Mouse (Mus musculus) left cerebral cortex, adult 2 months (tissue): ENCODE data around the gene Slc52a3. TPM values are rescaled to one million over a fixed set of nuclear protein-coding genes. Genes with fewer than 3 reads are reported as not detected.

Experiments used
- DNase-seq, 2 experiments: peaks; one replicate each; pipeline ENCODE4 v3.0.0; 2021 to 2022; ENCODE audit warnings: low spot score in 2 of 2, mixed read lengths in 1 of 2; ENCODE audit errors: extremely low spot score in 1 of 2
- H3K27ac ChIP-seq: fragments of 200-600 bp; 2 replicates; pipeline ENCODE4 v1.8.1; 2022
- H3K4me3 ChIP-seq: fragments of 200-600 bp; 2 replicates; pipeline ENCODE4 v1.8.1; 2022
- CTCF ChIP-seq: fragments of 200-600 bp; IDR thresholded peaks from 2 replicates; pipeline ENCODE4 v1.8.1; 2022; ENCODE audit warnings: antibody characterized with exemption, mild to moderate bottlenecking, moderate library complexity
- intact Hi-C: fragments of 180-260 bp; cut with DNase I; formaldehyde crosslinking; loops from one replicate; pipeline ENCODE4 v1.15.1; 2025
- long read RNA-seq, 2 experiments: library from polyadenylated mRNA; stranded (forward); transcript quantifications; one replicate each; pipeline ENCODE4 v2.0.0; 2021; ENCODE audit warnings: borderline mapping rate in 2 of 2
- total RNA-seq, 2 experiments: library from RNA; stranded (reverse); gene quantifications; 2 replicates each; pipeline ENCODE4 v1.2.3; 2021

Gene Slc52a3
- total RNA-seq = 1 to 10 TPM; 2.6 to 2.9 TPM
- long read RNA-seq, experiment 1, partial matches to known transcripts = 4 of 7 reads
- long read RNA-seq, experiment 1, other reads (novel, unspliced or antisense) = 0 of 7 reads
- long read RNA-seq, experiment 2, transcript Slc52a3-201 (5 exons, 2,669 nt) = major isoform, 11 of 11 reads
- long read RNA-seq, experiment 2, partial matches to known transcripts = 0 of 11 reads
- long read RNA-seq, experiment 2, other reads (novel, unspliced or antisense) = 0 of 11 reads

- DNase-seq = peak; percentile 80 to 89
- Histone ChIP-seq H3K4me3 (peak within 1 kb of the TSS; percentile 21), H3K27ac (peak within 1 kb of the TSS; percentile 18; the same call in 1 of the 2 replicates)
- intact Hi-C loops = loop anchor here (2.0 kb wide), 1 partner anchor 66 kb away; no protein-coding TSS in a partner anchor
- peak; percentile 98 for TF ChIP-seq CTCF
Observed at GRCm38 (mm10) chr2:151996229-151997189, at the start of gene Slc52a3. Gene Slc52a3, plus strand, starts transcription at chr2:151996511.

- no peak overlapping the region for H3K27ac ChIP-seq
- no peak for TF ChIP-seq CTCF
- H3K4me3 ChIP-seq = no peak overlapping the region
- intact Hi-C loops = no loop called here
- no peak for DNase-seq
Observed at GRCm38 (mm10) chr2:151947617-151948016, 48.7 kb upstream of the Slc52a3 start.

- intact Hi-C loops = no loop called here
- no peak overlapping the region for H3K4me3 ChIP-seq
- no peak for DNase-seq
- H3K27ac ChIP-seq = no peak overlapping the region
- TF ChIP-seq CTCF = no peak
Observed at GRCm38 (mm10) chr2:151948311-151948710, 48.0 kb upstream of the Slc52a3 start.

GRCm38 (mm10) chr2:151949082-151949774 is 47.1 kb upstream of the Slc52a3 start:
- Histone ChIP-seq H3K4me3 (no peak overlapping the region), H3K27ac (no peak overlapping the region)
- intact Hi-C loops = no loop called here
- DNase-seq = no peak
- no peak for TF ChIP-seq CTCF

GRCm38 (mm10) chr2:151953665-151954064 is 42.6 kb upstream of the Slc52a3 start:
- intact Hi-C loops = no loop called here
- TF ChIP-seq CTCF = no peak
- Histone ChIP-seq H3K27ac (no peak overlapping the region), H3K4me3 (no peak overlapping the region)
- DNase-seq = no peak

GRCm38 (mm10) chr2:151956500-151957137 is 39.7 kb upstream of the Slc52a3 start:
- DNase-seq = no peak
- intact Hi-C loops = no loop called here
- TF ChIP-seq CTCF = no peak
- no peak overlapping the region for H3K27ac ChIP-seq
- no peak overlapping the region for H3K4me3 ChIP-seq

GRCm38 (mm10) chr2:151959274-151959673 is 37.0 kb upstream of the Slc52a3 start:
- DNase-seq = no peak
- TF ChIP-seq CTCF = no peak
- H3K4me3 ChIP-seq = no peak overlapping the region
- H3K27ac ChIP-seq = no peak overlapping the region
- intact Hi-C loops = no loop called here

- peak overlapping the region; percentile 24; the same call in 1 of the 2 replicates for H3K27ac ChIP-seq
- TF ChIP-seq CTCF = no peak
- intact Hi-C loops = no loop called here
- DNase-seq = no peak
- no peak overlapping the region for H3K4me3 ChIP-seq
Observed at GRCm38 (mm10) chr2:151961284-151962196, 34.8 kb upstream of the Slc52a3 start.

GRCm38 (mm10) chr2:151962474-151962873 is 33.8 kb upstream of the Slc52a3 start:
- intact Hi-C loops = no loop called here
- DNase-seq = peak; percentile 72 to 82
- Histone ChIP-seq H3K27ac (peak overlapping the region; percentile 30; the same call in 1 of the 2 replicates), H3K4me3 (no peak overlapping the region)
- no peak; the same call in 1 of the 2 replicates for TF ChIP-seq CTCF

GRCm38 (mm10) chr2:151963319-151963718 is 33.0 kb upstream of the Slc52a3 start:
- no peak overlapping the region for H3K27ac ChIP-seq
- no peak for DNase-seq
- intact Hi-C loops = no loop called here
- no peak for TF ChIP-seq CTCF
- H3K4me3 ChIP-seq = no peak overlapping the region

- no peak for TF ChIP-seq CTCF
- DNase-seq = no peak
- Histone ChIP-seq H3K4me3 (no peak overlapping the region), H3K27ac (no peak overlapping the region)
- intact Hi-C loops = no loop called here
Observed at GRCm38 (mm10) chr2:151964052-151964451, 32.3 kb upstream of the Slc52a3 start.
